Mouse (Mus musculus) lung, postnatal 0 days (tissue): Measurements from ENCODE around the gene Lrrc4c.

Experiments
- CTCF ChIP-seq: IDR thresholded peaks from 2 replicates; pipeline ENCODE4 v1.5.1; 2016; ENCODE audit warnings: antibody characterized with exemption, mild to moderate bottlenecking
- EP300 ChIP-seq: IDR thresholded peaks from 2 replicates; pipeline ENCODE4 v1.6.1; 2016; ENCODE audit warnings: antibody characterized with exemption, mild to moderate bottlenecking, control low read depth

GRCm38 (mm10) chr2:97586322-97586721, 1268.4 kb downstream of the Lrrc4c start:
- TF ChIP-seq CTCF, result no peak
- TF ChIP-seq EP300, result no peak
